Mouse (Mus musculus): ENCODE results near the gene Ctse.
"Not testable (repeated sequence)": the region's sequence is repeated elsewhere in the genome, so short reads cannot be mapped to it uniquely, and the experiment has no call there.

Gene Ctse

GRCm38 (mm10) chr1:131637791-131638540 lies at the start of gene Ctse:
Ctse (plus strand) TSS chr1:131638306.
- in situ Hi-C loops (cut with MboI; ENCODE audit: low pct_unique_long_range_greater_than_20kb in 1 of 2, low sequenced_read_pairs in 2 of 2, unreplicated experiment in 1 of 2) = no loop called here

GRCm38 (mm10) chr1:131598905-131599304 lies 39.2 kb upstream of the Ctse start, which contains the start of gene Avpr1b:
Avpr1b (plus strand) TSS chr1:131599239.
- in situ Hi-C loops (cut with MboI; ENCODE audit: low pct_unique_long_range_greater_than_20kb in 1 of 2, low sequenced_read_pairs in 2 of 2, unreplicated experiment in 1 of 2) = no loop called here

- in situ Hi-C loops (cut with MboI; ENCODE audit: low pct_unique_long_range_greater_than_20kb in 1 of 2, low sequenced_read_pairs in 2 of 2, unreplicated experiment in 1 of 2) = loop anchor here in 1 of 2 experiments (10.0 kb wide), 1 partner anchor 174 kb away; no protein-coding TSS in a partner anchor
Measured at GRCm38 (mm10) chr1:131600314-131600713, 37.8 kb upstream of the Ctse start.

GRCm38 (mm10) chr1:131606719-131607118 lies 31.4 kb upstream of the Ctse start:
- in situ Hi-C loops (cut with MboI; ENCODE audit: low pct_unique_long_range_greater_than_20kb in 1 of 2, low sequenced_read_pairs in 2 of 2, unreplicated experiment in 1 of 2) = loop anchor here in 1 of 2 experiments (10.0 kb wide), 1 partner anchor 168 kb away; no protein-coding TSS in a partner anchor

GRCm38 (mm10) chr1:131612556-131613155 lies 25.4 kb upstream of the Ctse start:
- in situ Hi-C loops (cut with MboI; ENCODE audit: low pct_unique_long_range_greater_than_20kb in 1 of 2, low sequenced_read_pairs in 2 of 2, unreplicated experiment in 1 of 2) = loop anchor here in 1 of 2 experiments (10.0 kb wide), 1 partner anchor 62 kb away; no protein-coding TSS in a partner anchor

DNA sequence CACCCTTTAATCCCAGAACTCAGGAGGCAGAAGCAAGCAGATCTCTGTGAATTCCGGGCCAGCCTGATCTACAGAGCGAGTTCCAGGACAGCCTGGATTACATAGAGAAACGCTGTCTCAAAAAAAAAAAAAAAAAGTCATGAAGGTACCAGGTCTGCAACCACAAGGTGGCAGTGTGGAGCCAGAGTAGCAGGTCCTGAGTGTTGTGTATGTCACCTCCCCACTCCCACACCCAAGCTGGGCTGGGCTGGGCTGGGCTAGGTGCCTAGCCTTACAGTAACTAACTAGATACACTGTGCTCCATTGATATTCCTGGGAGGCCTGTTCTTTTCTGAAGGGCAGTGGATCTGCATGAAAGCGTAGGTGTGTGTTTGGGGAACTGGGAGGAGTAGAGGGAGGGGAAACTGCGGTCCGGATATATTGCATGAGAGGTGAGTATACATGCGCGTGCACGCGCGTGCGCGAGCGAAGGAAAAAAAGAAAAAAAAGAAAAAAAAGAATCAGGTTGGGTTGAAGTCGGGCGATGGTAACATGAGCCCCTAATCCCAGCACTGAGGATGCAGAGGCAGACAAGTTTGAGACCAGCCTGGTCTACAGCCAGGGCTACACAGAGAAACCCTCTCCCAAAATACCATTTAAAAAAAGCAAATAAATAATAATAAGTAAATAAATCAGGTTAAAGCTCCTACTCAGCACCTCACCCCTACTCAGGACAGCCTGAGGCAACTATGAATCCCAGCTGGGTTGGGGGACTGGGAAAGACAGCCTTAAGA lies 24.6 kb upstream of the Ctse start:
- in situ Hi-C loops (cut with MboI; ENCODE audit: low pct_unique_long_range_greater_than_20kb in 1 of 2, low sequenced_read_pairs in 2 of 2, unreplicated experiment in 1 of 2) = loop anchor here in 1 of 2 experiments (10.0 kb wide), 1 partner anchor 61 kb away; no protein-coding TSS in a partner anchor

- in situ Hi-C loops (cut with MboI; ENCODE audit: low pct_unique_long_range_greater_than_20kb in 1 of 2, low sequenced_read_pairs in 2 of 2, unreplicated experiment in 1 of 2) = loop anchor here in 1 of 2 experiments (10.0 kb wide), 1 partner anchor 60 kb away; no protein-coding TSS in a partner anchor
Measured at GRCm38 (mm10) chr1:131614641-131615040, 23.5 kb upstream of the Ctse start.

- in situ Hi-C loops (cut with MboI; ENCODE audit: low pct_unique_long_range_greater_than_20kb in 1 of 2, low sequenced_read_pairs in 2 of 2, unreplicated experiment in 1 of 2) = loop anchor here in 1 of 2 experiments (10.0 kb wide), 1 partner anchor 59 kb away; no protein-coding TSS in a partner anchor
Measured at GRCm38 (mm10) chr1:131616131-131616530, 22.0 kb upstream of the Ctse start.

GRCm38 (mm10) chr1:131616546-131617220 lies 21.4 kb upstream of the Ctse start:
- in situ Hi-C loops (cut with MboI; ENCODE audit: low pct_unique_long_range_greater_than_20kb in 1 of 2, low sequenced_read_pairs in 2 of 2, unreplicated experiment in 1 of 2) = loop anchor here in 1 of 2 experiments (10.0 kb wide), 1 partner anchor 58 kb away; no protein-coding TSS in a partner anchor

DNA sequence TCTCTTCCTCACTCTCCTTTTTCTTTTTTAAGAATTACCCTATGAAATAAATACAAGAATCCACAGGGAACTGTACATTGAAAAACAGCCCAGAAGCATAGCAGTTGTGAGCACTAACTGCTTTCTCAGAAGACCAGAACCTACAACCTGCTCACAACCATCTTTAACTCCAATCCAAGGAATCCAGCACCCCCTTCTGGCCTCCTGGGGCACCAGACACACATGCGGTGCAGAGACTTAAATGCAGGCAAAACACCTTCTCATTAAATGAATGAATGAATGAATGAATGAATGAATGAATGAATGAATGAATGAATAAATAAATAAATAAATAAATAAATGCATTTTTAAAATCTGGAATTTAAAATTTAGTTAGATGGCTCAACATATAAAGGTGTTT lies 19.5 kb upstream of the Ctse start:
- in situ Hi-C loops (cut with MboI; ENCODE audit: low pct_unique_long_range_greater_than_20kb in 1 of 2, low sequenced_read_pairs in 2 of 2, unreplicated experiment in 1 of 2) = loop anchor here in 1 of 2 experiments (10.0 kb wide), 1 partner anchor 56 kb away; no protein-coding TSS in a partner anchor

GRCm38 (mm10) chr1:131619348-131619747 lies 18.8 kb upstream of the Ctse start:
- in situ Hi-C loops (cut with MboI; ENCODE audit: low pct_unique_long_range_greater_than_20kb in 1 of 2, low sequenced_read_pairs in 2 of 2, unreplicated experiment in 1 of 2) = loop anchor here in 1 of 2 experiments (10.0 kb wide), 1 partner anchor 55 kb away; no protein-coding TSS in a partner anchor

- in situ Hi-C loops (cut with MboI; ENCODE audit: low pct_unique_long_range_greater_than_20kb in 1 of 2, low sequenced_read_pairs in 2 of 2, unreplicated experiment in 1 of 2) = no loop called here
Measured at GRCm38 (mm10) chr1:131623644-131624043, 14.5 kb upstream of the Ctse start.

DNA sequence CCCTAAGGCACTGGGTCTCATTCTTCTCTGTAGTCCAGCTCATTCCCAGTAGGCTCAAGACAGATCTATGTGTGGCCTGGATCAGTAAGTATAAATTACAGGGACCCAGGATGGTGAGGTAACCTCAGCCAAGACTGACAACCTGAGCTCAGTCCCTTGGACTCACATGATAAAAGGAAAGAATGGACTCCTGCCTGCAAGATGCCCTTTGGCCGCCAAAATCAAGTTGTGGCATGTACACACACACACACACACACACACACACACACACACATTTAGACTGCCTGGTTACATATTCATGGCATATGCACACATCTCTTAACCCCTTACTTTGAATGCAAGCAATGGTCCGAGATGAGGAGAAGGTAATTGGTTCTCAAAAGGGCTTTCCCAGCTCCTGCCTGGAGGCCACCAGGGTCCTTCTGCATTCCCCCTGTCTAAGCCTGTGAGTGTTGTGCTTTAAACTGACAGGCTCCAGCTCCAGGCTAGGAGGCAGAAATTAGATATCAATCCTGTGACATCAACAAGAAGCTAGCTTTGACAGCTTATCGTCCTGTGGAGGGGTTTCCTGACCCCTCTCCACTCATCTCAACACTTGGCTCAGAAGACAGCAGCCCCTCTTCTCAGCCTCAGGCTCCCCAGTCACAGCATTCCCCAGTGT lies 13.8 kb upstream of the Ctse start:
- in situ Hi-C loops (cut with MboI; ENCODE audit: low pct_unique_long_range_greater_than_20kb in 1 of 2, low sequenced_read_pairs in 2 of 2, unreplicated experiment in 1 of 2) = no loop called here

- in situ Hi-C loops (cut with MboI; ENCODE audit: low pct_unique_long_range_greater_than_20kb in 1 of 2, low sequenced_read_pairs in 2 of 2, unreplicated experiment in 1 of 2) = no loop called here
Measured at GRCm38 (mm10) chr1:131626200-131626599, 11.9 kb upstream of the Ctse start.

GRCm38 (mm10) chr1:131632216-131632615 lies 5.9 kb upstream of the Ctse start:
- in situ Hi-C loops (cut with MboI; ENCODE audit: low pct_unique_long_range_greater_than_20kb in 1 of 2, low sequenced_read_pairs in 2 of 2, unreplicated experiment in 1 of 2) = not testable (repeated sequence)

GRCm38 (mm10) chr1:131634495-131634894 lies 3.6 kb upstream of the Ctse start:
- in situ Hi-C loops (cut with MboI; ENCODE audit: low pct_unique_long_range_greater_than_20kb in 1 of 2, low sequenced_read_pairs in 2 of 2, unreplicated experiment in 1 of 2) = no loop called here

- in situ Hi-C loops (cut with MboI; ENCODE audit: low pct_unique_long_range_greater_than_20kb in 1 of 2, low sequenced_read_pairs in 2 of 2, unreplicated experiment in 1 of 2) = no loop called here
Measured at GRCm38 (mm10) chr1:131638541-131639421, 675 bp downstream of the Ctse start.

Data from mouse embryonic stem cell (cell line).